Mouse (Mus musculus): ENCODE data around the gene Isyna1. TPM values are rescaled to one million over a fixed set of nuclear protein-coding genes. Genes with fewer than 3 reads are reported as not detected.

The Isyna1 gene
- total RNA-seq, 2 experiments from 2014 or later, result 11.8 to 13.9 TPM

Other genes with a start within 250 kb of the Isyna1 start
- gene Upf1, start 241.1 kb upstream of the Isyna1 start, total RNA-seq (2015), result 10.9 and 11.7 TPM in 2 replicates
- gene Upf1, start 241.1 kb upstream of the Isyna1 start, total RNA-seq (2017), result 24.4 and 30.7 TPM in 2 replicates
- gene Comp, start 220.8 kb upstream of the Isyna1 start, total RNA-seq (2015), result not detected in 2 replicates
- gene Comp, start 220.8 kb upstream of the Isyna1 start, total RNA-seq (2017), result 0.12 TPM in 1 of 2 replicates, not detected in the other
- gene Crtc1, start 154.8 kb upstream of the Isyna1 start, total RNA-seq (2015), result 2.7 and 3.9 TPM in 2 replicates
- 2.2 TPM in 2 replicates for gene Crtc1, start 154.8 kb upstream of the Isyna1 start, total RNA-seq (2017)
- 1.6 and 2.4 TPM in 2 replicates for gene Klhl26, start 117.4 kb upstream of the Isyna1 start, total RNA-seq (2015)
- 3.6 and 5.4 TPM in 2 replicates for gene Klhl26, start 117.4 kb upstream of the Isyna1 start, total RNA-seq (2017)
- not detected in 2 replicates for gene Tmem59l, start 107.0 kb upstream of the Isyna1 start, total RNA-seq (2015)
- gene Tmem59l, start 107.0 kb upstream of the Isyna1 start, total RNA-seq (2017), result not detected in 2 replicates
- not detected in 2 replicates for gene Crlf1, start 101.2 kb upstream of the Isyna1 start, total RNA-seq (2015)
- not detected in 2 replicates for gene Crlf1, start 101.2 kb upstream of the Isyna1 start, total RNA-seq (2017)
- gene Rex1bd, start 87.6 kb upstream of the Isyna1 start, total RNA-seq (2015), result 40.4 and 47.5 TPM in 2 replicates
- 37.3 and 43.7 TPM in 2 replicates for gene Rex1bd, start 87.6 kb upstream of the Isyna1 start, total RNA-seq (2017)
- 2,237 and 2,370 TPM in 2 replicates for gene Uba52, start 83.6 kb upstream of the Isyna1 start, total RNA-seq (2015)
- 4,162 and 4,635 TPM in 2 replicates for gene Uba52, start 83.6 kb upstream of the Isyna1 start, total RNA-seq (2017)
- 75.1 and 75.3 TPM in 2 replicates for gene Fkbp8, start 66.6 kb upstream of the Isyna1 start, total RNA-seq (2015)
- gene Fkbp8, start 66.6 kb upstream of the Isyna1 start, total RNA-seq (2017), result 146 and 166 TPM in 2 replicates
- gene Kxd1, start 66.4 kb upstream of the Isyna1 start, total RNA-seq (2015), result 88.7 and 114 TPM in 2 replicates
- gene Kxd1, start 66.4 kb upstream of the Isyna1 start, total RNA-seq (2017), result 71.4 and 80.6 TPM in 2 replicates
- gene Ell, start 54.9 kb upstream of the Isyna1 start, total RNA-seq (2015), result 9.3 and 12.5 TPM in 2 replicates
- 11.1 and 11.9 TPM in 2 replicates for gene Ell, start 54.9 kb upstream of the Isyna1 start, total RNA-seq (2017)
- 35.7 and 38.2 TPM in 2 replicates for gene Ssbp4, start 14.5 kb downstream of the Isyna1 start, total RNA-seq (2015)
- 61.3 and 76.1 TPM in 2 replicates for gene Ssbp4, start 14.5 kb downstream of the Isyna1 start, total RNA-seq (2017)
- 62.2 and 64.6 TPM in 2 replicates for gene Lrrc25, start 21.8 kb downstream of the Isyna1 start, total RNA-seq (2015)
- gene Lrrc25, start 21.8 kb downstream of the Isyna1 start, total RNA-seq (2017), result 29.3 and 33.8 TPM in 2 replicates
- gene Gdf15, start 38.1 kb downstream of the Isyna1 start, total RNA-seq (2015), result not detected in 2 replicates
- gene Gdf15, start 38.1 kb downstream of the Isyna1 start, total RNA-seq (2017), result not detected in 2 replicates
- 5.7 and 6.8 TPM in 2 replicates for gene Pgpep1, start 66.0 kb downstream of the Isyna1 start, total RNA-seq (2015)
- 1.5 and 4.0 TPM in 2 replicates for gene Pgpep1, start 66.0 kb downstream of the Isyna1 start, total RNA-seq (2017)
- gene Lsm4, start 78.9 kb downstream of the Isyna1 start, total RNA-seq (2015), result 82.1 and 84.4 TPM in 2 replicates
- gene Lsm4, start 78.9 kb downstream of the Isyna1 start, total RNA-seq (2017), result 106 and 151 TPM in 2 replicates
- gene Jund, start 104.6 kb downstream of the Isyna1 start, total RNA-seq (2015), result 26.7 and 44.1 TPM in 2 replicates
- gene Jund, start 104.6 kb downstream of the Isyna1 start, total RNA-seq (2017), result 24.0 and 28.9 TPM in 2 replicates
- 0.11 and 0.27 TPM in 2 replicates for gene Iqcn, start 109.1 kb downstream of the Isyna1 start, total RNA-seq (2015)
- gene Iqcn, start 109.1 kb downstream of the Isyna1 start, total RNA-seq (2017), result 0.04 TPM in 1 of 2 replicates, not detected in the other
- gene Gm3336, start 124.2 kb downstream of the Isyna1 start, total RNA-seq (2015), result not detected in 2 replicates
- not detected in 2 replicates for gene Gm3336, start 124.2 kb downstream of the Isyna1 start, total RNA-seq (2017)
- not detected in 2 replicates for gene Pde4c, start 129.3 kb downstream of the Isyna1 start, total RNA-seq (2015)
- gene Pde4c, start 129.3 kb downstream of the Isyna1 start, total RNA-seq (2017), result not detected in 2 replicates
- 3.3 and 5.8 TPM in 2 replicates for gene Rab3a, start 160.3 kb downstream of the Isyna1 start, total RNA-seq (2015)
- gene Rab3a, start 160.3 kb downstream of the Isyna1 start, total RNA-seq (2017), result 2.1 and 5.1 TPM in 2 replicates
- 34.4 and 44.7 TPM in 2 replicates for gene Mpv17l2, start 166.6 kb downstream of the Isyna1 start, total RNA-seq (2015)
- gene Mpv17l2, start 166.6 kb downstream of the Isyna1 start, total RNA-seq (2017), result 8.4 and 15.9 TPM in 2 replicates
- gene Pik3r2, start 182.3 kb downstream of the Isyna1 start, total RNA-seq (2015), result 4.6 and 5.0 TPM in 2 replicates
- gene Pik3r2, start 182.3 kb downstream of the Isyna1 start, total RNA-seq (2017), result 14.7 and 14.9 TPM in 2 replicates
- 56.2 and 65.4 TPM in 2 replicates for gene Mast3, start 210.7 kb downstream of the Isyna1 start, total RNA-seq (2015)
- 14.4 and 24.6 TPM in 2 replicates for gene Mast3, start 210.7 kb downstream of the Isyna1 start, total RNA-seq (2017)
- 0.80 and 1.5 TPM in 2 replicates for gene Il12rb1, start 214.1 kb downstream of the Isyna1 start, total RNA-seq (2015)
- gene Il12rb1, start 214.1 kb downstream of the Isyna1 start, total RNA-seq (2017), result 0.07 and 1.7 TPM in 2 replicates
- 9.0 and 11.0 TPM in 2 replicates for gene Arrdc2, start 245.3 kb downstream of the Isyna1 start, total RNA-seq (2015)
- gene Arrdc2, start 245.3 kb downstream of the Isyna1 start, total RNA-seq (2017), result 10.5 and 11.1 TPM in 2 replicates